Mouse (Mus musculus): ENCODE results near the gene Azi2.

Gene Azi2

GRCm38 (mm10) chr9:118082575-118083431 is 42.5 kb downstream of the Azi2 start:
- DNase-seq (ENCODE audit: low read depth, low spot score) = no peak

DNA sequence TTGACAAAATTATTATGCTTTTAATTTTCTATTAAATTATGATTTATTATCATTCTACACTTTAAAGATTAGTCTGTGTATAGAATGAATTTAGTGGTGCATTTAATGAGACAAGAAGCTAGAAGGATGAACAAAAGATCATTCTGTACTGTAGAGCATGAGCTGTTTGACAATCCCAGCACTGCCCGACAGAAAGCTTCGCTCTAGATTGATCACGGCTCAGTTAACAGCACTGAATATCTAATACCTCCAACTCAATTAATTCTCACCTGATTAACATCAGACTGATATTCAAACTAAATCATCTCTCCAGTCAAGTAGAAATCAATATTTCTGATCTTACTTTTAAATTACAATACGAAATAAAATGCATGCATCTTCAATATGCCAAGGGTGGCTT is 43.5 kb downstream of the Azi2 start:
- DNase-seq (ENCODE audit: low read depth, low spot score) = no peak

DNA sequence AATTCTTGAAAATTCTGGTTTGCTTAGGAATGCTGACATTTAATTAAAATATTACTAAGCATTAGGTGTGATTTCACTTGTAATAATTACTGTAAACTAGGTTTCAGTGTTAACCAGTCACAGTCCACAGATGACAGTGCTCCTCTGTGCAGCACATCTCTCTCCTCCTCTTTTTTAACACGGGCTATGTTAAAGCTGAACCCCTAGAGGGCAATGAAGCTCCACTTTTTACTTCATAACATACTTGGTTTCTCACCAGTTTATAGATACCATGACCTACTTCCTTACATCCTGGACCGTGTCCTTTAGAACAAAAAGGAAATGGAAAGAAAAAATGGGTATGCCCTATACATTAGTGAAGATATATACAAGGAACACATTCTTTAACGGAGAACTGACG is 59.1 kb downstream of the Azi2 start:
- no peak for DNase-seq (ENCODE audit: low read depth, low spot score)

DNA sequence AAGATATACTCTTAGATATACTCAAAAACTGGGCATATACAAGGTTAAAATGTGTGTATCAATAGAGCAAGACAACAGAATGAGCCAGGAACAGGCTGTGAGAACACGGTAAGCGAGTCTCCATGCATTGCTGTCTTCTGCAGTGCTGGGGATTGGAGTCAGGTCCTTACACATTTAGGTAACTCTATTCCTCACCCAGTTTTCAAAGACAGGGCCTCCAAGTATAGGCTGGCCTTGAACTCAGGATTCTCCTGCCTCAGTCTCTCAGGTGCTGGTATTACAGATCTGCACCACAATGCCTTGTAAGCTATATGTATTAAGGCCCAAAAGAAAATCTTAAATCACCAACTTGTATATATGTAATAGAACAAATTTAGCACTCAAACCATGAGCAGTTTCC is 60.2 kb downstream of the Azi2 start:
- no peak for DNase-seq (ENCODE audit: low read depth, low spot score)

DNA sequence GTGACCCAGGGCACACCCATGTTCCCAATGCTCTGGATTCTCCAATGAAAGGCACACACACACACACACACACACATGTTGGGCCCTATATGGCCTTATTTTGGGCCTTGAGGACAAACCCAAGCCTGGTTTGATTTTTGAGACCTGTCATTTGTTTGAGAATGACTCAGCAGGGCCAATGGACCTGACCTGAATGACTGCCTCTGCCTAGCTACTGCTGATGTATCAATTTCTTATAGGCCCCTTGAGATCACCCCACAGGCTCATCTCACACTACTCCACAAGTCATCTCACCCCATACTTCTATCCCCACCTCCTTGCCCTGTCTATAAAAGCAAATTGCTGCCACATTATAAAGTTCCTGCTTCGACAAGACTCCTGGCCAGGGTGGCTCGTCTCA is 61.5 kb downstream of the Azi2 start:
- no peak for DNase-seq (ENCODE audit: low read depth, low spot score)

GRCm38 (mm10) chr9:118108527-118109011 is 68.3 kb downstream of the Azi2 start:
- DNase-seq (ENCODE audit: low read depth, low spot score) = no peak

- no peak for DNase-seq (ENCODE audit: low read depth, low spot score)
Measured at GRCm38 (mm10) chr9:118109697-118110359, 69.5 kb downstream of the Azi2 start.

DNA sequence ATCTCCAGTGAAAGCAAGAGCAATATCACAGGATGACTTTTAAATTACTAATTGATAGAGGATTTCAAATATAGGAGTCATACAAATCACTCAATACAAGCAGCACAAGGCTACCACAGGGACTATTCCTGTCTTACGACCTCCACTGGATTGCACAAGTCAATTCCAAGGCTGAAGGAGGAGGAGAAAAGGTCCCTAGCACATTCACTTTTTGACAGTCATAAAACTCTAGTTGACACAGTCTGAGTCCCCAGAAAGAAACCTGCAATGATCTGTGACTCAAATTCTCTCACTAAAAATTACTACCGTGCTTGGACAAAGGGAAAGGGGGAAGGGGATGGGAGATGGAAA is 70.0 kb downstream of the Azi2 start:
- DNase-seq (ENCODE audit: low read depth, low spot score) = no peak
